Mouse (Mus musculus) frontal cortex, postnatal 25 days (tissue): Measurements from ENCODE around the gene Afp.

Source experiments
- DNase-seq, 2 experiments: peaks; one replicate each; pipeline ENCODE4 v3.0.0; 2022; ENCODE audit warnings: low spot score in 2 of 2

Afp gene

GRCm38 (mm10) chr5:90490518-90490917, at the start of gene Afp:
Gene Afp (plus strand): TSS chr5:90490737.
- no peak for DNase-seq

DNA sequence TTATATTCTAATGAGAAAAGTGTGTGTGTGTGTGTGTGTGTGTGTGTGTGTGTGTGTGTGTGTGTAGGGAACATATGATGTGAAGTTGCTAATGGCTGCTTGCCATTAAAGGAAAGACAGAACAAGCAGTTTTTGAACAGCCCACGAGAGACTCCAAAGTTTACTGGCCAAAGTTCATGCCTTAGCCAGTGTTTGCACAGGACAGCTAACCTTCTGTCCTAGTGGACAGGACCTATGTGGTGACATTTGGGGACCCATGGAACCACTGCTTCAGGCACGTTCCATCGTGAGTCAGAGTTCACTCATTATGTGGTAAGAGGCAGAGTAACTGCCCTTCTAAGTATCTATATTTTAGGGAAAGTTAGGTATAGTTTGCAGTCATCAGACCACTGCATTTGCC, 43.0 kb upstream of the Afp start:
- DNase-seq: no peak

DNA sequence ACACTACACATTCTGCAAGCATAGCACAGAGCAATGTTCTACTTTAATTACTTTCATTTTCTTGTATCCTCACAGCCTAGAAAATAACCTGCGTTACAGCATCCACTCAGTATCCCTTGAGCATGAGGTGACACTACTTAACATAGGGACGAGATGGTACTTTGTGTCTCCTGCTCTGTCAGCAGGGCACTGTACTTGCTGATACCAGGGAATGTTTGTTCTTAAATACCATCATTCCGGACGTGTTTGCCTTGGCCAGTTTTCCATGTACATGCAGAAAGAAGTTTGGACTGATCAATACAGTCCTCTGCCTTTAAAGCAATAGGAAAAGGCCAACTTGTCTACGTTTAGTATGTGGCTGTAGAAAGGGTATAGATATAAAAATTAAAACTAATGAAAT, 40.6 kb upstream of the Afp start:
- DNase-seq: no peak

GRCm38 (mm10) chr5:90452711-90453110, 37.8 kb upstream of the Afp start:
- no peak for DNase-seq

- DNase-seq: no peak
These were observed 33.3 kb upstream of the Afp start for GRCm38 (mm10) chr5:90457241-90457640.

DNA sequence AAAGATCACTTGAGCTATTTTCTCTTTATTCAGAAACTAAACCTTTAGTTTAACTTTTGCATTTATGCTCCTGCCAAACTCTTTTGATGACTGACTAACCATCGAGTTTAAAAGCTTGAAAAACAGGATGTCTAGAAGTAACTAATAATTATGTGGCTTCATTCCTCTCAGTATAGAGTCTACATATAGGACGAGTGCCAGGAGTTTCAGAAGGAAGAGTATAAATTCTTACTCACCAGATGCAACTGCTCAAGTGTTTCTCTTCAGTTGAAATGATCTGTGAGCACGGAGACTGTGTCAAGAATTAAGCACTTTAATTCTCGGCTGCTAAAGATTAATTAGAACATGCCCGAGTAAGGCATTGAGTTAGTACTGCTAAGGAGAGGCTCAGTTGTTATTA, 31.8 kb upstream of the Afp start:
- DNase-seq: no peak

- DNase-seq: no peak
These were observed 29.9 kb upstream of the Afp start, which contains the start of gene Alb for GRCm38 (mm10) chr5:90460619-90461018. Gene Alb (plus strand): TSS chr5:90460897.

DNA sequence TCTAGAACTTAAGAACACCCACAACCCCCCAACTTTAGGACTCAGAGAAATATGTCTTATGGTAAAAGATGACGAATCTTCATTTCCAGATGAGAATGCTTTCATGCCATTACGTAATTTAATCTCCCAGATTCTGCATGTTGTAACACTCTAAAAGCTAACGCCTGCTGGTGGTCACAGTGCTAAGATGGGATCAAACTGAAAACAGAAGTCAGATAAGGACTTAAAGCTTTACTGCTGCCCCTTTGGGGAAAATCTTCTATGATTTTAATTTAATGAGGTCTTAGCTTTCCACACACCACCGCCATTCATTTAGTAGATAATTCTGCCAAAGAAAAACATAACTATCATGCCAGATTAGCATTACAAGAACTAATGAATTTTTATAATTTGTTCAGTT, 23.7 kb upstream of the Afp start:
- DNase-seq: no peak

GRCm38 (mm10) chr5:90467245-90467644, 23.3 kb upstream of the Afp start:
- DNase-seq: no peak

- DNase-seq: no peak
These were observed 19.7 kb upstream of the Afp start for GRCm38 (mm10) chr5:90470836-90471235.

GRCm38 (mm10) chr5:90473902-90474301, 16.6 kb upstream of the Afp start:
- DNase-seq: no peak

GRCm38 (mm10) chr5:90474369-90474768, 16.2 kb upstream of the Afp start:
- DNase-seq: no peak

- DNase-seq: no peak
These were observed 13.8 kb upstream of the Afp start for GRCm38 (mm10) chr5:90476741-90477140.

GRCm38 (mm10) chr5:90477308-90478140, 13.0 kb upstream of the Afp start:
- no peak for DNase-seq

DNA sequence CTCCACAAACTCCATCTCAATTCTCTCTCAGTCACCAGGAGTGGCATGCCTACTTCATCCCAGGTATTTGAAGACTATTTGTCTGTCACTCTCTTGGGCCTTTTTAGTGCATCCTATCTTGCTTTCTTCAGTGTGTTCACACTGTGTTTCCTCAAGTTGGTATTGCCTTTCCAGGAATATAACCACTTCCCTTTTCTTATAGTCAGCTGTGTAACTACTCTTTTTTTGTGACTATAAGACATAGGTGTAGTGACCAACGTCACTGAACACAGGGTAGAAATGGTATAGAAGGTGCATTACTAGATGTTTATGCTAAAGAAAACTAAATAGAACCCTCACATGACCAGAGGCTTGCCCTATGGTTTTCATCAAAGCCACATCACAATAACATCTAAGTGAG, 11.7 kb upstream of the Afp start:
- no peak for DNase-seq

GRCm38 (mm10) chr5:90485597-90485996, 4.9 kb upstream of the Afp start:
- no peak for DNase-seq

- no peak for DNase-seq
These were observed 2.2 kb upstream of the Afp start for GRCm38 (mm10) chr5:90488323-90488722.

DNA sequence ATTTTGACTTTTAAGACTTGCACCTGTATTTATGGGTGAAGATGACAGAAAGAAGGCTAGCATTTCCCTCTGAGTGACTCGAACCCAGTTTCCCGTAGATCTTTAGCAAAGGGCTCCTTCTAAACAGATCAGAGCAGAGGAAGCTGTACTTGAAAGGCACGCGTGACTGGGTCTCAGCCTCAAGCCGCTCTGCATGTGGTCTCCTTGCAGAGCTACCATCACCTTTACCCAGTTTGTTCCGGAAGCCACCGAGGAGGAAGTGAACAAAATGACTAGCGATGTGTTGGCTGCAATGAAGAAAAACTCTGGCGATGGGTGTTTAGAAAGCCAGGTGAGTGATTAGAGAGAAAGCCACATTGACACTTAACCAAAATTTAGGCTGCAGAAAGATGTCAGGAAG, 1.9 kb downstream of the Afp start:
- DNase-seq: no peak

GRCm38 (mm10) chr5:90494308-90494707, 3.8 kb downstream of the Afp start:
- DNase-seq: no peak

- DNase-seq: no peak
These were observed 9.0 kb downstream of the Afp start for GRCm38 (mm10) chr5:90499509-90499908.

DNA sequence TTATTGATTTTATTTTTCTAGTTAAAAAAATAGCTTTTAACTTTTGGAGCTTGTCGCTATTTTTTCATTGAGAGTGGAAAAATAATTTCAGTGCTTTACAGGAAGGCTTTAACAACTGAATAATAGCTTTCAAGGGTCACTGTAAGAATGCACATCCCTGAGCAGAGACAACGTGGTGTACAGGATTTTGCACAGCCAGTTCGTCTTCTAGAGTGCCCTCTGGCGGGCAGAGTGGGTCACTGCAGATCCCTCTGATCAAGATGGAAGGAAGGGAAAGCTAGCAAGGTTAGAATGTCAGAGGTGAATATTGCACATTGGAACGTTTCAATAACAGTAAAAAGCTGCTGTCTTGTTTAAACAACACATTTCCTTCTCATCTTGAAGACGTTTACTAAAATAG, 10.2 kb downstream of the Afp start:
- peak; percentile 71 to 74 for DNase-seq

DNA sequence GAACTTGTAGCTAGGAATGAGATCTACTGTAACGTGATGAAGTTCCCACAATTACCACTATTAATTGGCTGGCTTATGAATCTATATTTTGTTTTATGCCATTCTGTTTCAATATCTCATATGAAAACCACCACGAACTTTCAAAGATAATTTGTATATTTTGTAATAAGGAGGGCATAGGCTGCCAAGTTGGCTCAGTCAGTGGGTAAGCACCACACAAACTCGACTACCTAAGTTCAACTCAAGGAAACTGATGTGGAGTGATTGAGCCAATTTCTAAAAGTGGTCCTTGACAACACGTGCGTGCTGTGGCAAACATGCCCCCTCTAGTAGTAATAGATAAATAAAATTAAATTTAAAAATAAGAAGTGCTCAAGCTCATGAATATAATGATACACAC, 11.2 kb downstream of the Afp start:
- DNase-seq: no peak

- no peak for DNase-seq
These were observed 14.2 kb downstream of the Afp start for GRCm38 (mm10) chr5:90504742-90505141.

DNA sequence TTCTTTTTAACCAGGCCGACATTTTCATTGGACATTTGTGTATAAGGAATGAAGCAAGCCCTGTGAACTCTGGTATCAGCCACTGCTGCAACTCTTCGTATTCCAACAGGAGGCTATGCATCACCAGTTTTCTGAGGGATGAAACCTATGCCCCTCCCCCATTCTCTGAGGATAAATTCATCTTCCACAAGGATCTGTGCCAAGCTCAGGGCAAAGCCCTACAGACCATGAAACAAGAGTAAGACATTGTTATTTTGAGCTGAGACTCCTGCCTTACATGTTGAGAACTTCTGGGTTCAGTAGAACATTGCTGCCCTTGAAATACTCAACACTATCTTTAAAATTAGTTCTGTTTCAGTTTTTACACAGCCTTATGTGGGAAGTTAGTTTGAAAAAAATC, 16.0 kb downstream of the Afp start:
- no peak for DNase-seq
